Mouse (Mus musculus) limb, embryonic 15.5 days (tissue): Measurements from ENCODE around the gene Usp38. TPM values are rescaled to one million over a fixed set of nuclear protein-coding genes. Genes with fewer than 3 reads are reported as not detected.
"Not testable (repeated sequence)": the region's sequence is repeated elsewhere in the genome, so short reads cannot be mapped to it uniquely, and the experiment has no call there.

Experiments
- ATAC-seq: fragments of 200-750 bp; cut with Nextera tagmentation; 2 replicates; pipeline ENCODE4 v1.8.0; 2017; ENCODE audit warnings: low read depth, moderate TSS enrichment; ENCODE audit not compliant: insufficient number of reproducible peaks, low FRiP score, low TSS enrichment
- H3K27ac ChIP-seq: fragments of 300-500 bp; sonication (generic); 2 replicates; pipeline ENCODE4 v1.5.1; 2015; ENCODE audit warnings: moderate library complexity, mild to moderate bottlenecking, inconsistent platforms
- H3K27me3 ChIP-seq: fragments of 300-500 bp; sonication (generic); 2 replicates; pipeline ENCODE4 v1.6.1; 2015; ENCODE audit warnings: inconsistent platforms
- H3K36me3 ChIP-seq: fragments of 300-500 bp; sonication (generic); 2 replicates; pipeline ENCODE4 v1.6.1; 2015; ENCODE audit warnings: inconsistent platforms
- H3K4me1 ChIP-seq: fragments of 300-500 bp; sonication (generic); 2 replicates; pipeline ENCODE4 v1.6.1; 2015; ENCODE audit warnings: inconsistent platforms
- H3K4me2 ChIP-seq: fragments of 300-500 bp; sonication (generic); 2 replicates; pipeline ENCODE4 v1.6.1; 2015; ENCODE audit warnings: mild to moderate bottlenecking, inconsistent platforms
- H3K4me3 ChIP-seq: fragments of 300-500 bp; sonication (generic); 2 replicates; pipeline ENCODE4 v1.5.1; 2015; ENCODE audit warnings: mild to moderate bottlenecking, inconsistent platforms
- H3K9ac ChIP-seq: fragments of 300-500 bp; sonication (generic); 2 replicates; pipeline ENCODE4 v1.6.1; 2015; ENCODE audit warnings: inconsistent platforms
- H3K9me3 ChIP-seq: fragments of 300-500 bp; sonication (generic); 2 replicates; pipeline ENCODE4 v1.6.1; 2016; ENCODE audit warnings: inconsistent platforms
- WGBS: fragments of 180-500 bp; shearing (Covaris S2); methylation state at CpG from one replicate; pipeline ENCODE4 v1.1.7; 2015; 5-methylcytosine and 5-hydroxymethylcytosine counted together
- polyA plus RNA-seq: library from polyadenylated mRNA; unstranded; fragments of >200 nt; fragmentation: Nextera tagmentation; extraction: Ambion mirVana; gene quantifications from 2 replicates; pipeline ENCODE4 v1.2.1, GENCODE M21; 2015

Usp38 gene
- 16.6 and 16.9 TPM in 2 replicates for polyA plus RNA-seq

- no peaks in the 10 kb centered on the region for H3K9me3 ChIP-seq
- peak within 1 kb of the TSS; percentile 87 for H3K9ac ChIP-seq
- peak; percentile 98 for ATAC-seq
- H3K4me3 ChIP-seq: peak within 1 kb of the TSS; percentile 99
- peak within 1 kb of the TSS; percentile 96 for H3K27ac ChIP-seq
- H3K36me3 ChIP-seq: peaks cover 10% of the 10 kb centered on the region
- peaks cover 22% of the 10 kb centered on the region for H3K4me1 ChIP-seq
- H3K4me2 ChIP-seq: peak within 1 kb of the TSS; percentile 89
- H3K27me3 ChIP-seq: no peaks in the 10 kb centered on the region
- WGBS: 2% methylated on average over 57 of the region's 57 CpGs
Measured at GRCm38 (mm10) chr8:81014789-81015699, at the start of gene Usp38. Gene Usp38, minus strand, starts transcription at chr8:81014928.

GRCm38 (mm10) chr8:81062566-81062965, 47.8 kb upstream of the Usp38 start:
- Histone ChIP-seq H3K36me3 (no peaks in the 10 kb centered on the region), H3K9ac (no peak overlapping the region), H3K27me3 (no peaks in the 10 kb centered on the region), H3K4me2 (no peak overlapping the region), H3K9me3 (no peaks in the 10 kb centered on the region), H3K4me3 (no peak overlapping the region), H3K4me1 (no peaks in the 10 kb centered on the region), H3K27ac (no peak overlapping the region)
- no peak for ATAC-seq
- WGBS: 36% methylated on average over 3 of the region's 3 CpGs

GRCm38 (mm10) chr8:81061950-81062349, 47.2 kb upstream of the Usp38 start:
- Histone ChIP-seq H3K9ac (no peak overlapping the region), H3K27me3 (no peaks in the 10 kb centered on the region), H3K4me3 (no peak overlapping the region), H3K4me1 (no peaks in the 10 kb centered on the region), H3K36me3 (no peaks in the 10 kb centered on the region), H3K4me2 (no peak overlapping the region), H3K9me3 (no peaks in the 10 kb centered on the region), H3K27ac (no peak overlapping the region)
- WGBS: 25% methylated on average over 3 of the region's 3 CpGs
- ATAC-seq: no peak

GRCm38 (mm10) chr8:81044201-81044600, 29.5 kb upstream of the Usp38 start:
- H3K36me3 ChIP-seq: no peaks in the 10 kb centered on the region
- no peak overlapping the region for H3K4me3 ChIP-seq
- H3K9me3 ChIP-seq: no peaks in the 10 kb centered on the region
- H3K27ac ChIP-seq: no peak overlapping the region
- no peak overlapping the region for H3K4me2 ChIP-seq
- no peak overlapping the region for H3K9ac ChIP-seq
- no peak for ATAC-seq
- no peaks in the 10 kb centered on the region for H3K27me3 ChIP-seq
- WGBS: 24% methylated on average over 3 of the region's 3 CpGs
- no peaks in the 10 kb centered on the region for H3K4me1 ChIP-seq

GRCm38 (mm10) chr8:81027991-81028390, 13.3 kb upstream of the Usp38 start:
- Histone ChIP-seq H3K4me1 (no peaks in the 10 kb centered on the region), H3K27ac (no peak overlapping the region), H3K36me3 (no peaks in the 10 kb centered on the region), H3K4me2 (no peak overlapping the region), H3K4me3 (no peak overlapping the region), H3K27me3 (no peaks in the 10 kb centered on the region), H3K9ac (no peak overlapping the region), H3K9me3 (0 out of 2 replicates have a peak, but pooled peaks cover 3% of the 10 kb centered on the region)
- ATAC-seq: no peak
- WGBS: 42% methylated on average over 2 of the region's 2 CpGs

GRCm38 (mm10) chr8:81017548-81017947, 2.8 kb upstream of the Usp38 start:
- WGBS: 87% methylated on average over 8 of the region's 8 CpGs
- not testable (repeated sequence) for H3K4me2 ChIP-seq, ATAC-seq, H3K9ac ChIP-seq, H3K4me3 ChIP-seq, H3K27ac ChIP-seq, H3K27me3 ChIP-seq, H3K9me3 ChIP-seq, H3K36me3 ChIP-seq
- peaks cover 13% of the 10 kb centered on the region for H3K4me1 ChIP-seq

GRCm38 (mm10) chr8:81013811-81014530, 757 bp downstream of the Usp38 start:
- no peaks in the 10 kb centered on the region for H3K9me3 ChIP-seq
- whole genome bisulfite sequencing: 2% methylated on average over 45 of the region's 45 CpGs
- ATAC-seq: no peak

GRCm38 (mm10) chr8:81012699-81013098, 2.0 kb downstream of the Usp38 start:
- WGBS: 58% methylated on average over 2 of the region's 2 CpGs
- peak overlapping the region; percentile 89 for H3K4me2 ChIP-seq
- H3K4me3 ChIP-seq: peak overlapping the region; percentile 99
- H3K27ac ChIP-seq: no peak overlapping the region
- no peaks in the 10 kb centered on the region for H3K27me3 ChIP-seq
- peaks cover 23% of the 10 kb centered on the region for H3K36me3 ChIP-seq
- H3K4me1 ChIP-seq: peaks cover 22% of the 10 kb centered on the region
- ATAC-seq: no peak
- H3K9ac ChIP-seq: 0 out of 2 replicates have a peak overlapping the region, but pooled peaks have one; percentile 87
- no peaks in the 10 kb centered on the region for H3K9me3 ChIP-seq

More at GRCm38 (mm10) chr8:81013811-81014530, 757 bp downstream of the Usp38 start:
- Histone ChIP-seq H3K4me1 (peaks cover 22% of the 10 kb centered on the region), H3K36me3 (peaks cover 14% of the 10 kb centered on the region), H3K4me2 (peak overlapping the region; percentile 89), H3K9ac (peak overlapping the region; percentile 87), H3K27me3 (no peaks in the 10 kb centered on the region), H3K27ac (peak overlapping the region; percentile 86; the same call in 1 of the 2 replicates), H3K4me3 (peak overlapping the region; percentile 99)

- Histone ChIP-seq H3K9me3 (no peaks in the 10 kb centered on the region), H3K36me3 (peaks cover 24% of the 10 kb centered on the region), H3K4me3 (no peak overlapping the region), H3K27ac (no peak overlapping the region), H3K4me2 (0 out of 2 replicates have a peak overlapping the region, but pooled peaks have one; percentile 24), H3K27me3 (no peaks in the 10 kb centered on the region), H3K4me1 (peaks cover 22% of the 10 kb centered on the region), H3K9ac (no peak overlapping the region)
- WGBS: 70% methylated on average over 4 of the region's 4 CpGs
- no peak for ATAC-seq
Measured at GRCm38 (mm10) chr8:81012031-81012560, 2.6 kb downstream of the Usp38 start.

GRCm38 (mm10) chr8:81010386-81010785, 4.3 kb downstream of the Usp38 start:
- Histone ChIP-seq H3K4me1 (peaks cover 19% of the 10 kb centered on the region), H3K36me3 (peaks cover 32% of the 10 kb centered on the region), H3K27me3 (no peaks in the 10 kb centered on the region), H3K27ac (no peak overlapping the region), H3K9ac (no peak overlapping the region), H3K4me2 (no peak overlapping the region), H3K4me3 (no peak overlapping the region), H3K9me3 (no peaks in the 10 kb centered on the region)
- 89% methylated on average over 5 of the region's 5 CpGs for WGBS
- no peak for ATAC-seq

GRCm38 (mm10) chr8:81005114-81005513, 9.6 kb downstream of the Usp38 start:
- Histone ChIP-seq H3K4me2 (no peak overlapping the region), H3K4me1 (no peaks in the 10 kb centered on the region), H3K4me3 (no peak overlapping the region), H3K36me3 (peaks cover 58% of the 10 kb centered on the region), H3K27me3 (no peaks in the 10 kb centered on the region), H3K9ac (no peak overlapping the region), H3K27ac (no peak overlapping the region), H3K9me3 (no peaks in the 10 kb centered on the region)
- no peak for ATAC-seq
- WGBS: 93% methylated on average over 1 of the region's 1 CpGs
